In the genomic region with DNA sequence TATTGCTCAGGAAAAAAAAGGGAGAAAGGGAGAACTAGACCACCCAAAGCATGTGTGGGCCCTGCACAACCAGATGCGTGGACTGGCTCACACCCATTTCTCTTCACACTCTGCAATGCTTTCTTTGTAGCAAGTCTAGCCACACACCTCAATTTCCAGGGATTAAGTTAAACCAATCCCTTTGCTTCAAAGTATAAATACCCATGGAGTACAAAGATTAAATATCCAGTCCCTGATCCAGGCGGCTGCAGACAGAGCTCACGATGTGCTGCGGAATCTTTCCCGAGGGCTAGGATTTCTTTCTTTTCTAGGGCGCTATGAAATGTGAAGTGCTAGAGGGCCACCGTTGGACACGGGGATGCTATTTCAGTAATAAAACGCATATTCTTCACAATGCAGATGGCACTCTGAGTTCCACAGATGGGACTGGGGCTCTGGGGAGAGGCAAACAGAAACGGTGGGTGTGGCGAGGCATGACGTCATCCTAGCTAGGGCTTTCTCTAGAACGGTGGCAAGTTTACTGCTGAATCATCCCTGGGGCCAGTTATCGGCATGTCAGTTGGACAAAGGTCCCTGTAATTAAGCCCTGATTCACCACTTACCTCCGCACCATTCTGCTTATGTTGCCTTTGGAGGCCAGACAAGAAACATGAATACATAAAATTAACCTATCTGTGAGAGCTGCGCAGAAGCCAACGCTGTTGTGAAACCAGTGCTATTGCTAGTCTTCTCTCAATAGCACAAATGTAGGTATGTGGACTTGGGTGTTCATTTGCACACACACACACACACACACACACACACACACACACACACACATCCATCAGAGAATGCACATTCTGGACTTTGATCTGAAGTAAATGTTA, we compare ENCODE assay signal across 8 mouse cellular contexts. TPM values are rescaled to one million over a fixed set of nuclear protein-coding genes. Genes with fewer than 3 reads are reported as not detected.
DNase-seq lines count a peak whose midpoint lies in the region; ATAC-seq and TF ChIP-seq lines count a peak whose summit lies in the region.

No protein-coding gene starts in this region.

- peak; percentile 72 for DNase-seq in adrenal gland, adult 2 months
- peak; percentile 50 for DNase-seq in embryonic facial prominence, embryonic 11.5 days (ENCODE audit: low spot score)
- peak; percentile 23 to 59 for DNase-seq in heart, adult 9 months (ENCODE audit: low spot score in 2 of 2)
- peak; percentile 58 for DNase-seq in kidney, postnatal 0 days (ENCODE audit: low spot score)
- peak; percentile 44 for DNase-seq in liver, embryonic 11.5 days (ENCODE audit: low spot score)
- DNase-seq in retina, postnatal 1 day, result peak; percentile 67
- DNase-seq in thymus, postnatal 25 days, result no peak

- ATAC-seq in embryonic facial prominence, embryonic 11.5 days (replicated peaks; ENCODE audit: insufficient number of reproducible peaks, low FRiP score, low TSS enrichment, low read depth), result peak; percentile 75; the same call in 1 of the 2 replicates
- peak; percentile 52 for ATAC-seq in kidney, postnatal 0 days (replicated peaks; ENCODE audit: low FRiP score, low read depth)
- peak; percentile 84 for ATAC-seq in liver, embryonic 11.5 days (replicated peaks; ENCODE audit: low FRiP score)

- no peak overlapping the region for H3K4me3 ChIP-seq in ES-Bruce4 (ENCODE audit: low read depth, low read length)
- no peak overlapping the region for H3K4me3 ChIP-seq in embryonic facial prominence, embryonic 11.5 days (ENCODE audit: low read depth, low read length)
- H3K4me3 ChIP-seq in kidney, postnatal 0 days (replicated peaks; ENCODE audit: low read depth, low read length), result no peak overlapping the region
- no peak overlapping the region for H3K4me3 ChIP-seq in liver, embryonic 11.5 days (ENCODE audit: low read depth, low read length)

- no peak overlapping the region for H3K27ac ChIP-seq in ES-Bruce4 (ENCODE audit: insufficient read depth, low read length)
- H3K27ac ChIP-seq in embryonic facial prominence, embryonic 11.5 days (replicated peaks; ENCODE audit: low read depth, low read length), result no peak overlapping the region
- H3K27ac ChIP-seq in kidney, postnatal 0 days, result no peak overlapping the region
- no peak overlapping the region for H3K27ac ChIP-seq in liver, embryonic 11.5 days (ENCODE audit: low read depth, low read length)

- H3K9ac ChIP-seq in ES-Bruce4 (ENCODE audit: low read depth, poor library complexity, severe bottlenecking), result no peak overlapping the region
- no peak overlapping the region for H3K9ac ChIP-seq in embryonic facial prominence, embryonic 11.5 days (replicated peaks; ENCODE audit: low read length)
- H3K9ac ChIP-seq in kidney, postnatal 0 days (ENCODE audit: low read depth, low read length), result no peak overlapping the region
- H3K9ac ChIP-seq in liver, embryonic 11.5 days (ENCODE audit: low read depth, low read length), result no peak overlapping the region

- H3K27me3 ChIP-seq in ES-Bruce4 (ENCODE audit: control insufficient read depth, insufficient read depth, low read length, poor library complexity, severe bottlenecking), result no peaks in the 10 kb centered on the region
- no peaks in the 10 kb centered on the region for H3K27me3 ChIP-seq in embryonic facial prominence, embryonic 11.5 days (ENCODE audit: control insufficient read depth, insufficient read depth, low read length)
- no peaks in the 10 kb centered on the region for H3K27me3 ChIP-seq in kidney, postnatal 0 days (ENCODE audit: insufficient read depth, low read length)
- peaks cover 3% of the 10 kb centered on the region for H3K27me3 ChIP-seq in liver, embryonic 11.5 days (replicated peaks; ENCODE audit: control insufficient read depth, insufficient read depth, low read length)

- H3K4me1 ChIP-seq in ES-Bruce4 (ENCODE audit: control insufficient read depth, insufficient read depth, low read length), result no peaks in the 10 kb centered on the region
- H3K4me1 ChIP-seq in embryonic facial prominence, embryonic 11.5 days (ENCODE audit: control insufficient read depth, insufficient read depth, low read length), result no peaks in the 10 kb centered on the region
- H3K4me1 ChIP-seq in kidney, postnatal 0 days (replicated peaks; ENCODE audit: insufficient read depth, low read length), result no peaks in the 10 kb centered on the region
- peaks cover 9% of the 10 kb centered on the region; the same call in 1 of the 2 replicates for H3K4me1 ChIP-seq in liver, embryonic 11.5 days (replicated peaks; ENCODE audit: control insufficient read depth, insufficient read depth, low read length)

- H3K36me3 ChIP-seq in ES-Bruce4 (ENCODE audit: control insufficient read depth, insufficient read depth, low read length, poor library complexity, severe bottlenecking), result no peaks in the 10 kb centered on the region
- H3K36me3 ChIP-seq in embryonic facial prominence, embryonic 11.5 days (replicated peaks; ENCODE audit: control insufficient read depth, insufficient read depth, low read depth, low read length), result no peaks in the 10 kb centered on the region
- no peaks in the 10 kb centered on the region for H3K36me3 ChIP-seq in kidney, postnatal 0 days (ENCODE audit: insufficient read depth, low read length)
- no peaks in the 10 kb centered on the region for H3K36me3 ChIP-seq in liver, embryonic 11.5 days (ENCODE audit: control insufficient read depth, insufficient read depth, low read length)

- no peak for TF ChIP-seq CTCF in ES-Bruce4 (IDR thresholded peaks at IDR 0.05; ENCODE audit: low read depth, low read length)
- no peak for TF ChIP-seq CTCF in kidney, postnatal 0 days (IDR thresholded peaks at IDR 0.05; ENCODE audit: low read depth)

- 64% methylated on average over 17 of the region's 17 CpGs for WGBS in embryonic facial prominence, embryonic 11.5 days
- WGBS in kidney, postnatal 0 days, result 49% methylated on average over 17 of the region's 17 CpGs
- WGBS in liver, embryonic 11.5 days, result 70% methylated on average over 17 of the region's 17 CpGs

- 0 out of 2 replicates have a peak, but pooled peaks have one; percentile 23 for TF ChIP-seq EP300 in ES-Bruce4 (IDR thresholded peaks at IDR 0.05; ENCODE audit: insufficient read depth, low read depth, low read length)

- no peak overlapping the region; the same call in 1 of the 2 replicates for H3K4me2 ChIP-seq in embryonic facial prominence, embryonic 11.5 days (ENCODE audit: low read depth, low read length)
- H3K4me2 ChIP-seq in kidney, postnatal 0 days (ENCODE audit: low read length), result peak overlapping the region; percentile 21; the same call in 1 of the 2 replicates
- H3K4me2 ChIP-seq in liver, embryonic 11.5 days, result peak overlapping the region; percentile 29; the same call in 1 of the 2 replicates

- TF ChIP-seq POLR2A in ES-Bruce4 (IDR thresholded peaks at IDR 0.05; ENCODE audit: insufficient read depth, low read length), result no peak

- H3K9me3 ChIP-seq in ES-Bruce4 (replicated peaks; ENCODE audit: control insufficient read depth, insufficient read depth, low read length, poor library complexity, severe bottlenecking), result peaks cover 5% of the 10 kb centered on the region
- H3K9me3 ChIP-seq in embryonic facial prominence, embryonic 11.5 days (replicated peaks; ENCODE audit: control insufficient read depth, low read length), result no peaks in the 10 kb centered on the region
- no peaks in the 10 kb centered on the region for H3K9me3 ChIP-seq in kidney, postnatal 0 days (replicated peaks; ENCODE audit: low read length)
- 0 out of 2 replicates have a peak, but pooled peaks cover 2% of the 10 kb centered on the region for H3K9me3 ChIP-seq in liver, embryonic 11.5 days (ENCODE audit: control insufficient read depth, low read length)

RNA-seq across cellular contexts. Expression of a gene that starts 47.3 kb away (rescaled TPM):
- polyA plus RNA-seq in ES-Bruce4 (2011; ENCODE audit: insufficient read depth, insufficient read length, low read depth, missing spikeins), result 212 and 245 TPM in 2 replicates
- total RNA-seq in adrenal gland, adult 2 months (2021), result 100 to 1,000 TPM; 216 to 247 TPM
- 26.2 and 46.3 TPM in 2 replicates for polyA plus RNA-seq in adrenal gland, adult 2 months (2012; rRNA removed)
- 381 and 407 TPM in 2 replicates for polyA plus RNA-seq in embryonic facial prominence, embryonic 11.5 days (2014; fragmentation: Nextera tagmentation; extraction: Ambion mirVana)
- polyA plus RNA-seq in kidney, postnatal 0 days (2015; fragmentation: Nextera tagmentation; extraction: Ambion mirVana), result 509 and 548 TPM in 2 replicates
- polyA plus RNA-seq in liver, embryonic 11.5 days (2014; fragmentation: Nextera tagmentation; extraction: Ambion mirVana), result 419 and 426 TPM in 2 replicates
